Mouse (Mus musculus): ENCODE measurements around the gene 9430038I01Rik.
"Not testable (repeated sequence)": the region's sequence is repeated elsewhere in the genome, so short reads cannot be mapped to it uniquely, and the experiment has no call there.

Gene 9430038I01Rik

DNA sequence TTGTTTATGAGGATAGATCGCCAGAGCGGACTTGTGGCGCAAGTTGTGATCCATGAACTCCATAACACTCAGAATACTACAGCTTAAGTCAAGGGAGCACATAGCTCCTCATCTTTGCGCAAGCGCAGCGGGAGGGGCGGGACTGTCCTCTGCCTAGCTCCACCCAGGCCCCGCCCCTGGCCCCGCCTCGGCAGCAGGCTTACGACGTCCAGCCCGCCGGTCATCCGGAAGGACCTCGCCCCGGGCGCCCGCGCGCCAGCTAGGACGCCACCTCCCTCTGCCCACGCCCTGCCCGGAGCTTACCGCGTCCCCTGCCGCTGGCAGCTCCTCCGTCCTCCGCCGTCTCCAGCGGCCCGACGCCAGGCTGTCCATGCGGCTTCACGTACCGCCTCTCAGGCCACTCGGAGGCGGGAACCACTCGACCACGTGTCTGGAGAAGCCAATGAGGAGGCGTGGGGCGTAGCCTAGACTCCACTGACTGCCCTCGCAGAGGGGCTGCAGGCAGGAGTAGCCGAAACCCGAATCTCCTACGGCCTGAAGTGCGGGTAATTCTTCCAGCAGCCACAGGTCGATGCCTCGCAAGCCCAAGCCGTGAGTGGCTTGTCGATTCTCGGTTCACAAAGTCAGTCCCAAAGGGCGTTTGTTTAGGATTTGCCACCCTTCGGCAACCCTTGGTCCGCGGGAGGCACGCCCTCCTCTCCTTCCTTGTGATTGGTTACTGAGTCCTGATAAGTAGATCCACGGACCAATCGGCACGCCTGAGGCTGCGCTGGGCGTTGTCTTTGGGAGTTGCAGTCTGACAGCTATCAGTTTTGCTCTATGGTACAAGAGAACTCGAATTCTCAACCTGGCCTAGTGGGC lies at the start of gene 9430038I01Rik:
TSS of gene 9430038I01Rik (minus strand) at position 426 of the 861 bp plus-strand sequence.
- peak; percentile 95 for DNase-seq (ENCODE audit: low spot score)

GRCm38 (mm10) chr7:137445321-137445720 lies 34.8 kb upstream of the 9430038I01Rik start:
- DNase-seq (ENCODE audit: low spot score) = no peak

GRCm38 (mm10) chr7:137442951-137443350 lies 32.4 kb upstream of the 9430038I01Rik start:
- DNase-seq (ENCODE audit: low spot score) = no peak

- DNase-seq (ENCODE audit: low spot score) = not testable (repeated sequence)
These were observed 28.4 kb upstream of the 9430038I01Rik start for GRCm38 (mm10) chr7:137438962-137439361.

GRCm38 (mm10) chr7:137438179-137438550 lies 27.6 kb upstream of the 9430038I01Rik start:
- DNase-seq (ENCODE audit: low spot score) = peak; percentile 24

DNA sequence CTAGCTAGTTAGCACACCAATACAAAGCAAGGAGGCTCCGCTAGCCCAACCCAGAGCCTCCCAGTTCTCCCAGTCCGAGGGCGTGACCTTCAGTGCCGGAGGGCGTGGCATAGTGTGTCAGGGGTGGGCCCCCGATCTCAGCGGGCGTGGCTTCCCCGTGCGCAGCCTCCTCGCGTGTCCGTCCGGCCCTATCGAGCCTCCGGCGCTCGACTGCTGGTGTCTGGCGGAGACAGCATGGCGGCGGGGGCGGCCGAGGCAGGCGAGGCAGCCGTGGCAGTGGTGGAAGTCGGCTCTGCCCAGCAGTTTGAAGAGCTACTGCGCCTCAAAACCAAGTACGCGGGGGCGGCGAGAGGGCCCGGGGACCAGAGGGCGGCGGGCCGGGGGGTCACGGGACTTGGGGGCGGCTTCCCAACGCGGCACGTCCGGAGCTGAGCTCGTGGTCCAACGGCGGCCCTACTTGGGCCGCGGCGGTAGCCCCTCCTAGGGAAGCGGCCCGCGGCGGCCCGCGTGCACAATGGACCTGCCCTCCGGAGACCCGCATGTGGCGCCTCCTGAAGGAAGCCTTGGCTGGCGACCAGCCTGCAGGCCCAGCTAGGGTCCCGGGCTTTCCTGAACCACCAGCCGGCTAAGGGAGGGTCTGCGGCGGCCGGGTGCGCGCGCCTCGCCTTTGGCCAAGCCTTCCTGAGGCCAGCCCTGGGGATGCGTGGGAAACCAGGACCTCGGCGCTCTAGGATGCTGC lies 27.0 kb upstream of the 9430038I01Rik start, which contains the start of gene Glrx3:
TSS of gene Glrx3 (plus strand) at position 175 of the 739 bp plus-strand sequence.
- peak; percentile 91 for DNase-seq (ENCODE audit: low spot score)

- no peak for DNase-seq (ENCODE audit: low spot score)
These were observed 26.3 kb upstream of the 9430038I01Rik start for GRCm38 (mm10) chr7:137436901-137437300.

- no peak for DNase-seq (ENCODE audit: low spot score)
These were observed 21.4 kb upstream of the 9430038I01Rik start for GRCm38 (mm10) chr7:137431769-137432603.

GRCm38 (mm10) chr7:137426693-137427092 lies 16.1 kb upstream of the 9430038I01Rik start:
- no peak for DNase-seq (ENCODE audit: low spot score)

GRCm38 (mm10) chr7:137421236-137421635 lies 10.7 kb upstream of the 9430038I01Rik start:
- DNase-seq (ENCODE audit: low spot score) = no peak

GRCm38 (mm10) chr7:137420550-137420949 lies 10.0 kb upstream of the 9430038I01Rik start:
- DNase-seq (ENCODE audit: low spot score) = no peak

DNA sequence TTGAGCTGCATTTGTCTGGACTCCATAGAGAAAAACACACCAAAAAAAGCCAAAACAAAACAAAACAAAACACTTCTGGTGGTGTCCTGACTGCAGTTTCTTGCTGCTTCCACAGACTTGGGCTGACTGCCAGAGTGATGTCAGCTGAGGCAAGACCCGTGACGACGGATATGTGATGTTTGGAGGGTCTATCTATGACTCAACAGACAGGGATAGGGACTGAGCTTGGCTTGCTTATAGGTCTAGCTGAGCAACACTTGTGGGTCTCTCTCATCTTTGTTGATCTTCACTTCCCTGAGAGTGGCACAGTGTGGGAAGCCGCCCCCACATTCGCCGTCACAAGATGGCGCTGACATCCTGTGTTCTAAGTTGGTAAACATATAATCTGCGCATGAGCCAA lies 4.1 kb upstream of the 9430038I01Rik start:
- DNase-seq (ENCODE audit: low spot score) = no peak

GRCm38 (mm10) chr7:137407428-137408058 lies 3.0 kb downstream of the 9430038I01Rik start:
- DNase-seq (ENCODE audit: low spot score) = no peak

GRCm38 (mm10) chr7:137404146-137404545 lies 6.4 kb downstream of the 9430038I01Rik start:
- DNase-seq (ENCODE audit: low spot score) = no peak

DNA sequence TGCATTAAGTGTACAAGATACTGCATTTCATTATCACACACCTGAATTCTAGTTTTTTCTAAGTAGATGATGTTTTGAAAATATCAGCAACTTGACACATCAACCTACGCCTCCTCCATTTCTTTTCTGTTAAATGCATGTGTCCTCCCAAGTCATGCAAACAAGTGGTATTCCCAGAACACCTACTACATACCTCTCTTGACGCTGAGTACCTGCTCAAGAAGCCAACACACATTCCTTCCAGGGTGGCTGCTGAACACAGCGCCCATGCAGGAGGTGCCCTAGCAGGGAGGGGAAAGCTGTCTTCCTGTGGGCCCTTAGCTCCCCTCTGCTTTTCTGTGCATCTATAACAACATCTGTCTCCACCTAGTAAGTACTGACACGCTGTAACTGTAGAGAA lies 11.6 kb downstream of the 9430038I01Rik start:
- no peak for DNase-seq (ENCODE audit: low spot score)

DNA sequence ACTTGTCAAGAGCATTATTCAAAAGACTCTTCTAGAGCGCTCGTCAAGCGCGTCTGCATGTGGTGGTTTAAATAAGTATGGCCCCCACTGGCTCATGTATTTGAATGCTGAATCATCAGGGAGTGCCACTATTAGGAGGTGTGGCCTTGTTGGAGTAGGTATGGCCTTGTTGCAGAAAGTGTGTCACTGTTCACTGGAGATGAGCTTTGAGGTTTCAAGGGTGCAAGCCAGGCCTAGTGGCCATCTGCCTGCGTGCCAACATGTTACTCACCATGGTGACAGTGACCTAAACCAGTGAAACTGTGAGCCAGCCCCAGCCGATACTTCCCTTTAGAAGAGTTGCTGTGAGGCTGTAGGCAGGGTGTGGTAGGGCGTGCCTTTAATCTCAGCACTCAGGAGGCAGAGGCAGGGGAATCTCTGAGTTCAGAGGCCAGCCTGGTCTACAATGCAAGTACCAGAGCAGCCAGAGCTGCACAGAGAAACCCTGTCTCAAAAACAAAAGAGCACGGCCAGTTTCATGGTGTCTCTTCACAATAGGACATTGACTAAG lies 13.1 kb downstream of the 9430038I01Rik start:
- DNase-seq (ENCODE audit: low spot score) = no peak

- DNase-seq (ENCODE audit: low spot score) = no peak
These were observed 15.1 kb downstream of the 9430038I01Rik start for GRCm38 (mm10) chr7:137395421-137395820.

DNA sequence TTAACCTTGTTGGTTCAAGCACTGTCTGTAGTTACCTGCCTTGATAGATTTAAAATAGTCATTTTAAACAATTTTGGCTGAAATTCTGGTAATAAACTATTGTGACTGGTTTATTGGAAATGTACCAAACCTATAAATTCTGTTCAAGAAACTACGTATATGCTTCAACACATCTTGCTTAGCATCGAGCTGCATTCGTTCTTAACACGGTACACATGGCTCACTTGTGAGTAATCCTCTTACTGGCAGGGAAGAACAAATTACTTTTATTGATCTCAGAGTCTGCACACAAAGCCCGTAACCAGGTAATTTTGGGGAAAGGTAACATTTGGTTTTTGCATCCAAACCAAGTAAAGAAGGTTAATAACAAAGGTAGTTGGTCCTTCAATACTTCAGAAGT lies 22.7 kb downstream of the 9430038I01Rik start:
- no peak for DNase-seq (ENCODE audit: low spot score)

DNA sequence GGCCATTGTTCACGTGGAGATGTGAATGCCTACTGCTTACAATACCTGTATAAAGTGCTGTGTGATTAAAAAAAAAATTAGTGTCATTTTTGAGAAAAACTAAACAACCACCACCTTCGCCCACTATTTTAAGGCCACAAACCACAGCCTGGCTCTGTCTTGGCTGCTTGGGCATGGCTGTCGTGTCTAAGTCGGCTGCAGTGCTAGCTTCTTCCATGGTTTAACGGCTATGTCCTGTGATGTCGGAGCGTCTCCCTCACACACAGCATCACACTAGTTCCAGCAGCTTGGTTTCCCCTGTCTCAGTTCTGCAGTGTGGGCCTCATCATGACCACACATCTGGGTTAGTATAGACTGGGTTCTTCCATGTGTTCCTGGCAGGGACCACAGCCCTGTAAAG lies 35.6 kb downstream of the 9430038I01Rik start:
- no peak for DNase-seq (ENCODE audit: low spot score)

- DNase-seq (ENCODE audit: low spot score) = no peak
These were observed 38.8 kb downstream of the 9430038I01Rik start for GRCm38 (mm10) chr7:137371770-137372169.

GRCm38 (mm10) chr7:137370175-137370574 lies 40.4 kb downstream of the 9430038I01Rik start:
- DNase-seq (ENCODE audit: low spot score) = no peak

Measured in left cerebral cortex, adult 11 months (tissue).